Mouse (Mus musculus) embryonic facial prominence, embryonic 12.5 days (tissue): ENCODE measurements around the gene Atraid. TPM values are rescaled to one million over a fixed set of nuclear protein-coding genes. Genes with fewer than 3 reads are reported as not detected.
"Not testable (repeated sequence)": the region's sequence is repeated elsewhere in the genome, so short reads cannot be mapped to it uniquely, and the experiment has no call there.

Source experiments
- ATAC-seq: fragments of 200-750 bp; cut with Nextera tagmentation; 2 replicates; pipeline ENCODE4 v1.8.0; 2017; ENCODE audit not compliant: insufficient number of reproducible peaks, insufficient read depth, low FRiP score, low TSS enrichment
- H3K27ac ChIP-seq: fragments of 300-500 bp; sonication (generic); 2 replicates; pipeline ENCODE4 v1.5.1; 2016; ENCODE audit warnings: mild to moderate bottlenecking
- H3K27me3 ChIP-seq: fragments of 300-500 bp; sonication (generic); 2 replicates; pipeline ENCODE4 v1.6.1; 2016; ENCODE audit warnings: mild to moderate bottlenecking, moderate library complexity
- H3K36me3 ChIP-seq: fragments of 300-500 bp; sonication (generic); 2 replicates; pipeline ENCODE4 v1.6.1; 2016; ENCODE audit warnings: mild to moderate bottlenecking
- H3K4me1 ChIP-seq: fragments of 300-500 bp; sonication (generic); 2 replicates; pipeline ENCODE4 v1.6.1; 2016
- H3K4me2 ChIP-seq: fragments of 300-500 bp; sonication (generic); replicated peaks from 2 replicates; pipeline ENCODE4 v1.6.1; 2016; ENCODE audit warnings: mild to moderate bottlenecking, moderate library complexity
- H3K4me3 ChIP-seq: fragments of 300-500 bp; sonication (generic); 2 replicates; pipeline ENCODE4 v1.5.1; 2016; ENCODE audit warnings: mild to moderate bottlenecking
- H3K9ac ChIP-seq: fragments of 300-500 bp; sonication (generic); 2 replicates; pipeline ENCODE4 v1.6.1; 2016; ENCODE audit warnings: mild to moderate bottlenecking, moderate library complexity
- H3K9me3 ChIP-seq: fragments of 300-500 bp; sonication (generic); 2 replicates; pipeline ENCODE4 v1.6.1; 2016; ENCODE audit warnings: mild to moderate bottlenecking, moderate library complexity
- WGBS: fragments of 180-500 bp; shearing (Covaris S2); methylation state at CpG from one replicate; pipeline ENCODE4 v1.1.7; 2016; 5-methylcytosine and 5-hydroxymethylcytosine counted together
- polyA plus RNA-seq: library from polyadenylated mRNA; unstranded; fragments of >200 nt; fragmentation: Nextera tagmentation; extraction: Ambion mirVana; gene quantifications from 2 replicates; pipeline ENCODE4 v1.2.1, GENCODE M21; 2016

The Atraid gene
- polyA plus RNA-seq, 1 experiment from 2014 or later, result 117 TPM

DNA sequence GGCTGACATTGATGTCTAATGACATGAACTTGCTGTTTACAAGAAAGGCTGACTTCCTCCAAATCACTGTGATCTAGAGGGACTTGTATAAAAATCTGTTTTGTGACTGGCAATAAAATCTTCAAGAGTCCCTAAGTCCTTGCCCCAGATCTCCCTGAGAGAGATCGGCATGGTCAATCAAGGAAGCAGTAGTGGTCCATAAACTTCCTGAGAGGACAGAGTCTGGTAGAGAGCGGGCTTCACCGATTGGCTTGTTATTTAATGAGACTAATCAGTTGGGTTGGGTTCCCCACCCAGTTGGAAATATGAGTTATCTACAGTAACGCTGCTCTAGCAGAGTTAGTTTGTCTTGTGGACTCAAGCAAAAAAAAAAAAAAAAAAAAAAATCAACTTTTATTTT lies 17.2 kb upstream of the Atraid start:
- WGBS, result 89% methylated on average over 4 of the region's 4 CpGs
- no peaks in the 10 kb centered on the region for H3K4me1 ChIP-seq
- H3K9me3 ChIP-seq, result no peaks in the 10 kb centered on the region
- H3K36me3 ChIP-seq, result no peaks in the 10 kb centered on the region
- no peak overlapping the region for H3K4me2 ChIP-seq
- no peak for ATAC-seq
- H3K4me3 ChIP-seq, result no peak overlapping the region
- H3K27me3 ChIP-seq, result no peaks in the 10 kb centered on the region
- H3K9ac ChIP-seq, result no peak overlapping the region
- H3K27ac ChIP-seq, result no peak overlapping the region

DNA sequence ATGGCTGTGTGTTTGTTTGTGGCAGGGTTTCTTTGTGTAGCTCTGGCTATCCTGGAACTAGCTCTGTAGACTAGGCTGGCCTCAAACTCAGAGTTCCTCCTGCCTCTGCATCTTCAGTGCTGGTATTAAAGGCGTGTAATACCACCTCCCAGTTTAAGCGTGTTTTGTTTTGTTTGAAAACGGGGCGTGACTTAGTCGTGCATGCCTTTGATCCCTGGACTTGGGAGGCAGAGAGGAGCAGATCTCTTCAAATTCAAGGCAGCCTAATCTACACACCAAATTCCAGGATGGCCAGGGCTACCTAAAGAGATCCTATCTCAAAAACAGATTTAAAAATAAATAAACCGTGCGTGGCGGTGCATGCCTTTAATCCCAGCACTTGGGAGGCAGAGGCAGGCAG lies 16.6 kb upstream of the Atraid start:
- Histone ChIP-seq H3K27me3 (no peaks in the 10 kb centered on the region), H3K9ac (no peak overlapping the region), H3K4me2 (no peak overlapping the region), H3K4me1 (no peaks in the 10 kb centered on the region), H3K4me3 (no peak overlapping the region), H3K9me3 (no peaks in the 10 kb centered on the region), H3K36me3 (0 out of 2 replicates have a peak, but pooled peaks cover under 1% of the 10 kb centered on the region), H3K27ac (no peak overlapping the region)
- no peak for ATAC-seq
- WGBS, result 86% methylated on average over 8 of the region's 8 CpGs

DNA sequence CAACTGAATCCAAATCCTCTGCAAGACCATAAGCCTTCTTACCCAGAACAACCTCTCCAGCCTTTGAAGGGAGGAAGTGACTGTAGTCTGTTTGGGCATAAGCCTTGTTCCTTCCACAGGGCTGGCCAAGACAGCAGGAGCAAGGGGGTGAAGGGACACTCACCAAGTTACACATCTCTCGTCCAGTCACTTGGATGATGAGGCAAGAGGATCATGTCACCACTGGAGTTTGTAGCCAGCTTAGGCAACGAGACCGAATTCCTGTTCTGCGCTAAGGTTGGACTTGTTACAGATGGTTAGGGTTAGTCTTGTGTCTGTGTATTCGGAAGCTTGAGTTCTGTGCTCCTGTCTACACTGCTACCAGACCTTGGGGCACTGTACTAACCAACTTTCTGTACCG lies 13.4 kb upstream of the Atraid start:
- no peak overlapping the region for H3K9ac ChIP-seq
- ATAC-seq, result no peak
- 90% methylated on average over 6 of the region's 6 CpGs for WGBS
- H3K27ac ChIP-seq, result no peak overlapping the region
- peaks cover 7% of the 10 kb centered on the region; the same call in 1 of the 2 replicates for H3K36me3 ChIP-seq
- no peaks in the 10 kb centered on the region for H3K9me3 ChIP-seq
- no peaks in the 10 kb centered on the region for H3K4me1 ChIP-seq
- H3K4me2 ChIP-seq, result no peak overlapping the region
- no peak overlapping the region for H3K4me3 ChIP-seq
- no peaks in the 10 kb centered on the region for H3K27me3 ChIP-seq

DNA sequence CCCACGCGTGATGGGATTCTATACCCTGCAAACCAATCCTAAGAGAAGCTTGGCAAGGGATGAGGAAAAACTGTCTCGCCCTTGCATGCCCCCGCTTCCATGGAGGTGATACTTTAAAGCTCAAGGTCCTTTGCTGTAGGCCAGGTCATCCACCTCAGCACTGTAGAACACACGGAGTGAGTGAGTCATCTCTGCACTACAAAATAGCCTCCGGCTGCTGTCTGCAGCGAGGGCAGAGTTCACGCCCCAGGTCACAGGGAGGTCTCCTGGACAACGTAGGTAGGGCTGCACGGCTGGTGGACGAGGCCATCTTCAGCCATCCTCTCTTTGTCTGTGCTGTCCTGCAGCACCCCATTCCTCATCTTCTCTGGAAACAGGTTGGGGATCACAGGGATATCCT lies 11.6 kb upstream of the Atraid start:
- H3K27ac ChIP-seq, H3K4me1 ChIP-seq, H3K4me3 ChIP-seq, H3K9me3 ChIP-seq, H3K36me3 ChIP-seq, H3K9ac ChIP-seq, H3K4me2 ChIP-seq, H3K27me3 ChIP-seq, ATAC-seq: not testable (repeated sequence)
- WGBS, result 83% methylated on average over 11 of the region's 11 CpGs

DNA sequence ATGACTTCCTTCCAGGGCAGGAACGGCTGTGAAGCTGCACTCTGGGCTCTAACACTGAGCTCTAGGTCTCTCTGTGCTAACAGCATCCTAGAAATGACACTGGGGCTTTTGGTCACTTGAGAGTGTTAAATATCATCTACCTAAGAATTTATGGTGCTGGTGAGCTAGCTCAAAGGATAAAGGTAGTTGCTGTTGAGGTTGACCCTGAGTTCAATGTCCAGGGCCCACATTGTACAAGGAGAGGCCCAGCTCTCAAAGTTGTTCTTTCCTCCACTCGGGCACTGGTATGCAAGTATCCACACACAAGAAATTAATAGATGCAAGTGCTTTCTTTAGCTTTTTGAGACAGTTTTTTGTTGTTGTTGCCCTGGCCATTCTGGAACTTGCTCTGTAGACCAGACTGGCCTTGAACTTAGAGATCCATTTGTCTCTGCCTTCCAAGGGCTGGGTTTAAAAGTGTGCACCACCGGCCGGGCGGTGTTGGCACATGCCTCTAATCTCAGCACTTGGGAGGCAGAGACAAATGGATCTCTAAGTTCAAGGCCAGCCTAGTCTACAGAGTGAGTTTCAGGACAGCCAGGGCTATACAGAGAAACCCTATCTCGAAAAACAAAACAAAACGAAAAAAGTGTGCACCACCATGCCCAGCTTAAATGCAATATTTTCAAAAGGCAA lies 9.8 kb upstream of the Atraid start:
- no peak overlapping the region for H3K4me2 ChIP-seq
- H3K27me3 ChIP-seq, result no peaks in the 10 kb centered on the region
- no peaks in the 10 kb centered on the region for H3K9me3 ChIP-seq
- H3K4me1 ChIP-seq, result no peaks in the 10 kb centered on the region
- no peak overlapping the region for H3K27ac ChIP-seq
- no peak overlapping the region for H3K9ac ChIP-seq
- H3K36me3 ChIP-seq, result peaks cover 11% of the 10 kb centered on the region; the same call in 1 of the 2 replicates
- no peak for ATAC-seq
- H3K4me3 ChIP-seq, result no peak overlapping the region
- WGBS, result 84% methylated on average over 7 of the region's 7 CpGs

DNA sequence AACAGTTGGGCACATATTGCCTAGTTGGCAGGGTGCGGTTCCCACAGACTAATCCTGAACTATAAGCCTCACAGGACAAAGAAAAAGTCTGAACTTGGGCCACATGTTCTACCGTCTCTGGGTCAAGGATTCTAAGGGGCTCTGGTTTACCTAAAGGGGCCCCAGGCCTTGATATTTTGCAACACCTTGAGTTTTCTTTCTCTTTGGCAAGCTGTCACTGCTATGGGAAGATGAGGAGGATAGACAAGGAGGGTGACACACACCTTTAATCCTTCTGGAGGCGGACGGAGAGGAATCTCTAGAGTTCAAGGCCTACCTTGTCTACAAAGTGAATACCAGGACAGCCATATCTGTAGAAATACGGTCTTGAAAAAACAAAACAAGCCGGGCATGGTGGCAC lies 1.7 kb upstream of the Atraid start:
- no peak for ATAC-seq

DNA sequence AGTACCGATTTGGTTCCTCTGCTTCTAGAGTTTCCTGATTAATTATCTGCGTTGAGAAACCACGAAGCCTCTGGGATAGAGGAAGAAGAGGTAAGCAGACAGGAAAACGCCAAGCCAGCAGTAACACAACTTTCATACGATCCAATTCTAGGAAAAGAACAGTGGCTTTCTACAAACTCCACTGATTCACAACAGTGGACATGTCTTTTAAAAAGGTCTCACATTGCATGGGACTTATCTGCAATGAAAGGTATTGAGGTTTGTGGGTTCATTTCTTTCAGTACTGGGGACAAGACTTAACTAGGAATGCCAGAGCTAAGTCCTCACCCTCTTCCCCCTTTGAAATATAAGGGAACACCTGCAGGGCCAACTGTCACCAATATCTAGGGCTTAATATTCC lies 1.0 kb upstream of the Atraid start:
- ATAC-seq, result no peak
- H3K27me3 ChIP-seq, result no peaks in the 10 kb centered on the region
- peak overlapping the region; percentile 56 for H3K4me3 ChIP-seq
- 75% methylated on average over 5 of the region's 5 CpGs for WGBS
- no peak overlapping the region for H3K9ac ChIP-seq
- H3K4me1 ChIP-seq, result peaks cover 7% of the 10 kb centered on the region; the same call in 1 of the 2 replicates
- H3K9me3 ChIP-seq, result no peaks in the 10 kb centered on the region
- H3K4me2 ChIP-seq, result peak overlapping the region; percentile 79
- H3K36me3 ChIP-seq, result peaks cover 15% of the 10 kb centered on the region; the same call in 1 of the 2 replicates
- H3K27ac ChIP-seq, result no peak overlapping the region

More for the DNA sequence above, 1.7 kb upstream of the Atraid start:
- Histone ChIP-seq H3K4me1 (peaks cover 7% of the 10 kb centered on the region; the same call in 1 of the 2 replicates), H3K9ac (no peak overlapping the region), H3K36me3 (peaks cover 15% of the 10 kb centered on the region; the same call in 1 of the 2 replicates), H3K9me3 (no peaks in the 10 kb centered on the region), H3K27me3 (no peaks in the 10 kb centered on the region), H3K27ac (no peak overlapping the region), H3K4me3 (no peak overlapping the region), H3K4me2 (no peak overlapping the region)
- 88% methylated on average over 6 of the region's 6 CpGs for WGBS

DNA sequence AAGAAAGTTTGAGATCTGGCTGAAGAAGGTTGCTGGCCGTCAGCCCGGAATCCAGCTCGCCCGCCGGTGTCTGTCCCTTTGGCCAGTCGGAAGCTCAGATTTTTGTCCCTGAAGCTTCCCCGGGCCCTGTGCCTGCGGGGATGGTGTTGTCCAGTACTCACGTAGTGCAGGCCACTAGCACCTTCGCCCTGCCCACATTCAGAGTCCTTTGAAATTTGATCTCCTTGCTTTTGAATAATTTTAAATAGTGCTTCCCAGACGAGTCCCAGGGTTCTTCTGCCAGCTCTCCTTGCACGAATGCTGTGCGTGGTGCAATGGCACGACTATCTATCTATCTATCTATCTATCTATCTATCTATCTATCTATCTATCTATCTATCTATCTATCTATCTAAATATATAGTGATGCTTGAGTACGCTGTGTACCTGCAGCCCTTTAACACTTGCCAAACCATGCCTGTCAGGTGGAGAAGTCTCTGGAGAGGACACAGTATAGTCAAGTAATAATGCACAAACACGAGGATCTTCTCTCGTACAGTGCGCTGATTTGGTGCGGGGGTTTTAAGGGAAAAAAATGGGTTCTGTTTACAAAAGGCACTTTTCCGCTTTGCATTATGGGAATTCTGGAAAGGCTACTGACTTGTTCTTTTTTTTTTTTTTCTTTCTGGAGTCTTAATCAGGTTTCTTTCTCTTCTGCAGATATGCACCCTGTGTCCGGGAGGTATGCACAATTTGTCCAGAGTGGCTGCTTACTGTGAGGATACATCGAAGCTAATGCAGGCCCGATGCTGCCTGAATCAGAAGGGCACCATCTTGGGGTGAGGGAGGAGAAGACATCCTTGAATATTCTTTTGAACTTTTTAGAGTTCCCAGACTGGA lies 890 bp downstream of the Atraid start, which contains the start of gene Slc5a6:
Gene Slc5a6, minus strand, starts transcription at position 162 of the 879 bp plus-strand sequence.
- 1% methylated on average over 23 of the region's 23 CpGs for WGBS
- Histone ChIP-seq H3K4me1 (peaks cover 9% of the 10 kb centered on the region; the same call in 1 of the 2 replicates), H3K36me3 (0 out of 2 replicates have a peak, but pooled peaks cover 12% of the 10 kb centered on the region), H3K27ac (peak within 1 kb of the TSS; percentile 88), H3K4me2 (peak within 1 kb of the TSS; percentile 79), H3K9ac (peak within 1 kb of the TSS; percentile 69), H3K9me3 (no peaks in the 10 kb centered on the region), H3K27me3 (no peaks in the 10 kb centered on the region), H3K4me3 (peak within 1 kb of the TSS; percentile 56)
- no peak for ATAC-seq

DNA sequence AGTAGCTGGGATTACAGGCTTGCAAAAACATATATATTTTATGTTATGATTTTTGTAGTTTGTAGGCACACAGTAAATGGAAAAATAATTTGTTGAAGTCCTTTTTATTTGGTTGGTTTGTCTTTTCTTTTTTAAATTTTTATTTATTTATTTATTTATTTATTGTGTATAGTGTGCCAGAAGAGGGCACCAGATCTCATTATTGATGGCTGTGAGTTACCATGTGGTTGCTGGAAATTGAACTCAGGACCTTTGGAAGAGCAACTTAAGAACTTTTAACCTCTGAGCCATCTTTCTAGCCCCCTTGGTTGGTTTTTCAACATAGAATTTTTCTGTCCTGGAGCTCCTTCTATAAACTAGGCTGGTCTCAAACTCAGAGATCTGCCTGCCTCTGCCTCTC lies 2.3 kb downstream of the Atraid start:
- Histone ChIP-seq H3K27me3 (no peaks in the 10 kb centered on the region), H3K4me1 (peaks cover 11% of the 10 kb centered on the region), H3K9me3 (no peaks in the 10 kb centered on the region), H3K4me2 (no peak overlapping the region), H3K9ac (no peak overlapping the region), H3K27ac (no peak overlapping the region), H3K36me3 (0 out of 2 replicates have a peak, but pooled peaks cover 6% of the 10 kb centered on the region), H3K4me3 (no peak overlapping the region)
- ATAC-seq, result no peak

DNA sequence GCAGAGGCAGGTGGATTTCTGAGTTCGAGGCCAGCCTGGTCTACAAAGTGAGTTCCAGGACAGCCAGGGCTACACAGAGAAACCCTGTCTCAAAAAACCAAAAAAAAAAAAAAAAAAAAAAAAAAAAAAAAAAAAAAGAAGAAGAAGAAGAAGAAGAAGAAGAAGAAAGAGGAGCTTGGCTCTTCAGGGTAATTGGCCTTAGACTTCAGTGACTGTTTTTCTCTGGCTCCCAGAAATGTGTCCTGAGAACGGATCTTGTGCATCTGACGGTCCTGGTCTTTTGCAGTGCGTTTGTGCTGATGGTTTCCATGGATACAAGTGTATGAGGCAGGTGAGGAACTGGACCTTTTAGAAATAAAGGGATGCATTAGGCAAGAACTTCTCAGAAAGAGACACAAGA lies 5.6 kb downstream of the Atraid start:
- ATAC-seq, H3K36me3 ChIP-seq, H3K9me3 ChIP-seq, H3K9ac ChIP-seq, H3K27me3 ChIP-seq: not testable (repeated sequence)
- WGBS, result 60% methylated on average over 4 of the region's 4 CpGs
- Histone ChIP-seq H3K4me2 (peak overlapping the region; percentile 88), H3K4me1 (peaks cover 11% of the 10 kb centered on the region), H3K4me3 (peak overlapping the region; percentile 65), H3K27ac (peak overlapping the region; percentile 65; the same call in 1 of the 2 replicates)

DNA sequence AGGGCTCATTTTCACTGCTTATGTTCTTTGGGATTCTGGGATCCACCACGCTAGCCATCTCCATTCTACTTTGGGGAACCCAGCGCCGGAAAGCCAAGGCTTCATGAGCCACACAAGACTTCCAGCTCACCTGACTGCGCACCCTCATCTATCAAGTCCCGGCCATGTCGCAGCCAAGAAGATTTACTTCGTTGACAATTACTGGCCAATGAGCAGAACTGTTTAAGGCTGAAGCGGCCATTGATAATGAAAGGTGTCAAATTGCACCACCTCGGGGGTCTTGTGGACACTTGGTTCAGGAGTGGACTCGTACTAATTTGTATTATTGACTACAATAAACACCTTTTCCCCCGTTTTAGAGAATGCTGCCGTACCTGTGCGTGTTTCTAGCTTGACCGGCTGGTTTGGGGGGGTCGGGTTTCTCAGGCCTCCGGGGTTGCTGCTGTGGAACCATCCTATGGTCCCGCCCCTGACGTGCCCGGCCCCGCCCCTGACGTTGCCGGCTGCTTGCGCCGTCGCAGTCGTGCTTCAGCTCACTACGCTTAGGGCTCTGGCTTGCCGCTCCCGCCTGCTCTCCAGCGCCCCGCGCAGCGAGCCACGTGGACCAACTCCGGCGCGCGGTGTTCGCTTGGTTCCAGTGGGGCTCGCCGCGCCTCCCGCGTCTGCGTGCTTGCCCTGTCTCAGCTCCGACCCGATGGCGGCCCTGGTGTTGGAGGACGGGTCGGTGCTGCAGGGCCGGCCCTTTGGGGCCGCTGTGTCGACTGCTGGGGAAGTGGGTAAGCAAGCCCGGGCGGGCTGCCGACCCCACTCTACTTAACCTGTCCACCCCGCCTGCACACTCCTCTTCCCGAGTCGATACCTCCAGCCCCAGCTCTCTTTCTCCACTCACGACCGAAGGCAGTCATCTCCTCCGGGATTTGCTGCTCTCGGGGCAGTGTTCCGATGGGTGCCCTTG lies 6.4 kb downstream of the Atraid start, which contains the start of gene Cad:
Gene Cad, plus strand, starts transcription at position 520 of the 955 bp plus-strand sequence.
- Histone ChIP-seq H3K9ac (peak within 1 kb of the TSS; percentile 74), H3K36me3 (peaks cover 16% of the 10 kb centered on the region)

More for the DNA sequence above, 6.4 kb downstream of the Atraid start, which contains the start of gene Cad:
- ATAC-seq, result peak; percentile 95
- H3K27me3 ChIP-seq, result no peaks in the 10 kb centered on the region
- H3K4me1 ChIP-seq, result peaks cover 11% of the 10 kb centered on the region
- peak within 1 kb of the TSS; percentile 88 for H3K4me2 ChIP-seq
- peak within 1 kb of the TSS; percentile 72 for H3K27ac ChIP-seq
- under 1% methylated on average over 59 of the region's 64 CpGs for WGBS
- no peaks in the 10 kb centered on the region for H3K9me3 ChIP-seq
- H3K4me3 ChIP-seq, result peak within 1 kb of the TSS; percentile 65
